Mouse (Mus musculus) telencephalon, adult 2 months (tissue): ENCODE measurements at regions not wholly inside any gene's neighbourhood (a gene's known extent, or its start where the extent isn't known, plus 50 kb on each side); places are given as distances from the start of the nearest gene placed in this dataset.

Experiments
- DNase-seq: peaks from one replicate; pipeline ENCODE4 v3.0.0-alpha.2; 2011; ENCODE audit warnings: low read depth, low spot score

DNA sequence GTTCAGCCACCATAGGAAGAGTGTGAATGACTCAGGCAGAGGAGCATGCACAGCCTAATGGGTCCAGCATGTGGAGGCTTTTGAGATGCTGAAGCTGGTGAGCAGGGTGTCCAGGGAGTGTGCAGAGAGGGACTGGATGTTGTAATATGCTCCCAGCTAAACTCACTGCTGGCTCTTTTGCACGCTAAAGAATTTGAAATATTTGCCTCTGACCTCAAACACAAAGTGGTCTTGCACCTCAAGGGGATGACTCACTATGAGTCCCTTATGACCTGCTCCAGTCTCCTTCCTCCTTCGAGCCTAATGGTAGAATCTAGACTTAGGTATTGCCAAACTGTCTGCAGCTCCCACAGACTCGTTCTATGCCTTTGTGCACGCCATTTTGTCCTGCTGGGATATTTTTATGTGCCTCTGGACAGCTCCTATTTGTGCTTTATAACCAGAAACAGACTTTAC lies 55.0 kb upstream of the Slit3 start:
- DNase-seq, result no peak

DNA sequence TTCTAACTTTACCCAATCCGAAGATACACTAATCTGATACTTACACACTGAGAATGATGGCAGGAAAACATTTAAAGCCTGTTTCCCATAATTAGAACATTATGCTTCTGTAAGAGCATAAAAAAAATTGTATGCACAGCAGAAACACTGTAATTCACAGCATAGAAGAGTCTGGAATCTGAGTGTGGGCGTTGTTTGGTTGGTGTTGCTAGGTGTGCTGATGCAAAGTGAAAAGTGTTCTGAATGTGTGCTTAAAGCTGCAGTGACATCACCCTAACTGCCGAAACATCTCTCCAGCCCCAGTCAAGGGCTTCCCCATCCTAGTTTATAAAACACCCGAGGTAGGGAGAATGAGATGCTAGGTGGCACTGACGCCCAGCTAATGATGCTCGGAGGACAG lies 63.2 kb upstream of the Slit3 start:
- peak; percentile 40 for DNase-seq

DNA sequence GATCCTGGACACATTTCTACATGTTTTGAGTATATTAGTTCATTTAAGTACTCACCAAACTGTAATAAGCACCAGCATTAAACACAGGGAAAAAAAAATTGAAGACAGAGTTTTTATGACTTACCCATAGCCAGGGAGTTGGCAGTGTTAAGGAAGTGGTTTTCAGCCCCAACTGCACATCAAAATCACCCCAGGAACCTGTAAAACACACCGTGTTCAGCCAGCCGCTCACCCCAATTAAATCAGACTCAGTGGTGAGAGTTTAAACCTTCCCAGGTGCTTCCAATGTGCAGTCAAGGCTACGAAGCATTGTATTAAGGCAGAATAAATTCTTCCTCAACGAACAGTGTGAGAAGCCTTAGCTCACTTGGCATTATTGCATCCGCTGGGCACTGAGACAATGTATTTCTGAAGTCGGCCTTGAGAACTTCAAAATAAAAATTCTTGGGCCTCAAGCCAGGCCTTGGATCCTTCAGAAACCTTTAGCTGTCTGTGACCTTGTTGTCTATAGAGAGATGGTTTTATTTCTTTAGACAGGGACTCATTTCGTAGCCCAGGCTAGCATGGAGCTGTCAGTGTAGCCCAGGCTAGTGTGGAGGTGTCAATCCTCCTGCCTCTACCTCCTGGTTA lies 65.4 kb upstream of the Slit3 start:
- no peak for DNase-seq

DNA sequence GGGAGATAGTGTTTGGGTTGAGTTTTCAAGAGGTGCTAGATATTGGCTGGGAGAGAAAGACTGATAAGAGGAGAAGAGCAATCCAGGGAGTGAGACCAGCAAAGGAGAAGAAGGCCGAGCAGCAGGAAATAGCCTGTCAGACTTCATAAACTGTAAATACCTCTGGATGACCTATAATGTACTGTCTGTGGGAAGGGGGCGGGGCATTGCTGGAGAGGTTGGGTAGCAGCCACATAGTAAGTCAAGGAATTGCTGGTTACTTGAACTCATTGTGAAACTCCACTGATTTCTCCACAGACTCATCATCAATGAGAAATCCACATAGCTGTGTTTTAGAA lies 67.4 kb upstream of the Slit3 start:
- no peak for DNase-seq

DNA sequence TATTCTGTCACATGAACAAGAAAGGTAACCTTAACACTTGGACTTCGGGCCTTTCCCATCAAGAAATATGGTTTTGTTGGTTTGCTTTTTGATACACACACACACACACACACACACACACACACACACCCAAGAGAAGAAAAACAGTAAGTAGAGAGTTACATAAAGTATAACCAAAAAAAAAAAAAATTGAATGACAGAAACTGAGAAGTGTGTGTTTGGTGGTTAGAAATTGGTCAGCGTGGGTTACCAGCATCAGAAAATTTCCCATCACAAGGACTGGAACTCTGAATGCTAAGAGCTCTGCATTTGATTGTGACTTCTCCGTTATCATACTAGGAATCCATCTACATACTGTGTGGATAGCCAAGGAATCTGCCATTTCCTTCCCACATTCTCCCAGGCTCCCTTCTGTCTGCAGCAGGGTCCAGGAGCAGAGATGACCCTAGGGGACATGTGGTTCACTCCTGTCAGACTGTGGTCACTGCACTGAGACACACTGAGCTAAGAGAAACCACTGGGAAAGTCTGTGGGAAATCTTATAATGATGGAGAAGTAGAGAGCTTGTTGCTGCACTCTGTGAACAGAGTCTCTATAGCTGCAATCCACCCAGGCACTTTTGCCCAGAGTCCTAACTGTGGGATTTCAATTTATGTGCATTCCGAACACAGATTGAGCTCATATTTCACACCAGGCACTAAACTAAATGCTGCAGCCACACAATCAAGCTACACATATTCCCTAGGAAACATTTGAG lies 68.0 kb upstream of the Slit3 start:
- DNase-seq, result no peak

DNA sequence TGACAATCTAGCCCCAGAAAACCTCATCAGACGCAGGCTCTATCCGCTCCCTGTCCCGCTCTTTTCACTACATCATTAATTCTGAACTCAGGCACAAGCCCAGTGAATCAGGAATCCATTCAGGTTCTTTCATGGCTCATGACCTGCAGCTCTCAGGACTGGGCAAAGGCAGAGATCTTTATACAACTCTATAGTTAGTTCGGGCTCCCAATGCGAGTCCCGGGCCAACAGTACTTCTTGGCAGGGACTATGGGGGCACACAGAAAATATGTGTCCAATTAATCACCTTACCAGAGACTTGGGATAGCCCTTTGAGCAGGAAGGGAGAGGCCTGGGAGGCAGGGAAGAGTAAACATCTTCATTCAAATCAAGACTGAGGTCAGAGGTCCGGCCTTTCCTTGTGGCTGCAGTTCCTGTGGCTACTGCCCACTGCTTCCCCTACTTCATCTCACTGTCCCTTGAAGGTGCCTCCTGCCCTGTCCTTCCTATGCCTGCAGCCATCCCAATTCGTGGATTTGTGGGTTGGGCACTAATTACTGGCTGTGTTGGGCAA lies 71.3 kb upstream of the Slit3 start:
- no peak for DNase-seq

DNA sequence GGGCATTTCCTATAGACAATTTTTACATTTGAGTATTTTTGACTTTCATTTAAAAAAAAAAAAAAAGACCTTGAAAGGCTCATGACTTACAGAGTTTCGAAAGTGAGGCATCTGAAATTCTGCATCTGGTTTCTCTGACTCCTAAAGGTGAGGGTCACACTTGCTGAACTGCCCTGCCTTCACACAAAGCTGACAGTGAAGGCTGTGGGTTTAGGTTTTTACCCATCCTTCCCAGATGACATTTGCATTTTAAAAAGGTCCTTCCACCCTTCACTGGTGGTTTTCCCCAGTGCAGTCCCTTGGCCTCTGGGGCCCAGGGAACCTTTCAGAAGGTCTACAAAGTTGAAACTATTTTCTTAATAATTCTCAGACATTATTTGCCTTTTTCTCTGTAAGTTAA lies 76.4 kb upstream of the Slit3 start:
- no peak for DNase-seq

DNA sequence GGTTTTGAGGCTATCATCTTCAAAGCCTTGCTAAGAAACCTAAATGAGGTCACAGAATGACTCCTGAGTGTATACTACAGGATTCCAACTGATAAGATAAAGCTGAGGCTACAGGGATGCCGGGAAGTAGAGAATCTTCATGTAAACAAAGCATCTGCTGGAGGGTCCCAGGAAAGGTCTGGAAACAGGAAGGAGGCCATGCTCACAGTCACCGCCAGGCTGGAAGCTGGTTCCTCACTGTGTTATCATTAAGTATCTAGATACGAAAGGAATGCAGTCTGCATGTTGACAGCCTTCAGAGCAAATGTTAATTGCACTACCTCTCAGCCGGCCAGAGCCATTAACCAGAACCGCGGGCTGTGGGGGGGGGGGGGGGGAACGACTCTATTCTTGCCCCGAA lies 96.6 kb upstream of the Slit3 start:
- no peak for DNase-seq

DNA sequence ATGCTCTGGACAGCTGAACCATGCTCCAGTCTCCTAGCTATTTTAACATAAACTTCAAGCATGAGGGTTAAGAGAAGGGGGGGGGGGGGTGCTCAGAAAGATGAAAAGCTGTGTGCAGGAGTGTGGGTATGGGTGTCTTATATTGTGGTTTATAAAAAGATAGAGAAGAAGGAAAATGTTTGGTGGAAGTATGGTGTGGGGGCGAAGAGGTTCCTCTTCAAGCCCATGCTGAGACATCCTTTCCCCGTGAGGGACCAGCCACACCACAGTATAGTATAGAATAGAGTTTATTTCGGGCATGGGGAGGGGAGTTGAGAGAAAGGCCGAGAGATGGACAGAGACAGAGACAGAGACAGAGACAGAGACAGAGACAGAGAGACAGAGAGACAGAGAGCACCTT lies 97.2 kb upstream of the Slit3 start:
- no peak for DNase-seq

DNA sequence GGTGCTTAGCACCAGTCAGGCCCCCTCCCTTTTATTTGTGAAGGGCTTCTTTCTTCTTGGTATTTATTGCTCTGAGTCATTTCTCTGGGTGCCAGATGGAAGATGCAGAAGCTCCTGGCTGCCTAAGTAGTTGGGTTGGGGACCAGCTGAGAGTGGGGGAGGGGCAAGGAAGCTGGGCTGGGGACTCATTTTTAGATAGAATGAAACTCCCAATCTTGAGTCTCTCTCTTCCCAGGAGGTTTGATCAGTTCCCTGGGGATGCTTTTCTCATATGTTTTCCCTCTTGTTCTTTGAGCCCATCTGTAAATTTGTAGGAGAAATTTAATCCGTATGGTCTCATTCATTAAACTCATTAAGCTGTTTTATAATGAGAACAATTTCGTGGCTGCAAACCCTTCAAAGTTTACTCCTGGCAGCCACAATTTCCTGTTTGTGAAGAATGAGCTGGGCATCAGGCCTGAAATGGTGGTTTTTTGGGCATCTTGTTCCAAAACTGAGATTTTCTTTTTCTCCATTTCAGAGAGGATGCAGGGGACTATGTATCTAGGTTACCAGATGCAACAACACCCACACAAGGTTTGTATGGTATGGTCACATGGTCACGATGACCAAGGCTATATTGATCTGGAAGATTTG lies 98.9 kb upstream of the Slit3 start:
- peak; percentile 38 for DNase-seq

DNA sequence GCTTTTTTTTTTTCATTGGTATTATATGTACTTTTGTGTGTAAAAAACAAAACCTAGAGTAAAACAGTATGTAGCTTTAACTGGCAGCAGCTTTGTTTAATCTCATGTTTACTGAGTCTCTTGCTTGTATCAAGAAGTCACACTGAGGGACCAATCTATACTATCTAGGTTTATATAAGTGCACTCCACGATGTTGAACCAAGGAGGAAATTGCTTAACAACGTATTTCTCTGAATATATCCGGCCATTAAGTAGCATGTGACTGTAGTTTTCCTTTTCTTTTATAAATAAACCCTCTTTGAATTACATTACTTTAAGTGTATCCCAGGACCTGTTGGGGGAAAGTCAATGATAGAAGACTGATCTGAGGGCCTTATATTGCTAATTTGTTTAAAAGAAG lies 104.0 kb upstream of the Slit3 start:
- DNase-seq, result no peak

DNA sequence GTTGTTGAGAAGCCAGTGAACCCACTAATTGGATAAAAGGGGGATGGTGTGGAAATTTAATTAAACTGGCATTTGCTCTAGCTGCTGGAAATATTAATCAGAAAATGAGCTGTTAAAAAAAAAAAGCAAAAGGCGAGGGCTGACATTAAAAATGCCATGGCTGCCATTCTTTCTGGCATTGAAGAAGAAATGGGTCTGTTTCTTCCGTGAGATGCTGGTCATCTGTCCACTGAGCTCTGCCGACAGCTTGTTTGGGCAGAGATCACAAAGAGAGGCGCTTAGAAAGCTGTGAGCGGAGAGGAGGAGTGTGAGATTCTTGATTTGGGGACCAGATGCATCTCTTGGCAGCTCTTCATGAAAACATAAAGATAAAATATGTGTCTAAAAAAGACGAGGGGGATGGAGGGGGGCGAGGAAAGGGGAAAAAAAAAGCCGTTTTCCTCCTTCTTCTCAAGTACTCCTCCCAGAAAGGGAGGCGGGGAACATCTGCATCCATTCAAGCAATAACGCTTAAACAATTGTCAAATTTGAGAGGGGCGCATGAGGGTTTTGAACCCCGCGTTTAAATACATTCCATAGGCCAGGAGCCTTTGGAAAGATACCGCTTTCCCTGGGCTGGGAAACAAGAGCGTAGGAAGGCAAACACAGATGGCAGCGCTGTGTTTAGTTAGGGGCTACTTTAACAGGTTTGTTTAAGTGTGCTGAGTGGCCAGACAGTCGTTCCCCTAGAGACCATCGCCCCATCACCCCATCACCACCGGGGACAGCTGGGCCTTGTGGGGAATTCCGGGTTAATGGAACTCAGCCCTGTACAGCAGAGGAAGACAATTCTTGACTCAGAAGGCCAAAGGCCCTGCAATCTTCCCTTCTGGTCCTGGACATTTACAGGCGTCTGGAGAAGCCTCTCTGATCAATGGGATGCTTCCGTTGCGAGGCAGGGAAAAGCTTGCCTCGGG lies 109.2 kb upstream of the Slit3 start:
- peak; percentile 78 for DNase-seq

DNA sequence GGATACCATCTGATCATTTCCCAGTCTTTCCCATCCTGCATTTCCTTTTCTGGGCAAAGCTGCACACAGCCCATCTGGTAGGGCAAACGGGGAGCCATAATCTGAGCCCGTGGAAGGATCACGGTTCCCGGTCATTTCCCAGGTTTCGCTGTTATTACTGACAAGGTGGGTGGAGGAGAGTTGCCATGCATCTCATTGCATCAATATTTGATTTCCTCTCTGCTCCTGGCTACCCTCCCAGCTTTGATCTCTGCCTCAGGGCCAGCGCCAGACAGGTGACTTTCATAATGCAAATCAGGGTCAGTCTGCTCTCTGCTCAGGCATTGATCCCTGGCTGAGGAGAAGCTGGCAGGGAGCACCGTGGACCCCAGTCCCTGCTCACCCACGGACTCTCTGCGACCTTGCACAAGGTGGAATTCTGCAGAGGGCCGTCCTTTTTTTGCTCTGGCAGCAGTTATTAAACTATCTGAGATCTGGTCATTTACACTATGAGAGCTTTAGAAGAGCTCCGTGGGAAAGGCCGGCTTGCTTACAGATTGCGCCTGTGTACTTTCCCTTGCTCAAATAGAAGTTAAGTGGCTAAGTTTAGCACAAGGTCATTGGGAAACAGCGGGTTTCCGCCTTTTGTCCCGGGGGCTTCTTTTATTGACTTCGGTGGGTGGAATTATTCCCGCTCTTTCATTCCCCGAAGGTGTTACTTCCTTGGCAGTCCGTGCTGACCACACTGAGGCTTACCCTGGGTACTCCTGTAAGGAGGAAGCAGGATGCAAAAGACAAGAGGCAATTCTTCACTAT lies 114.1 kb upstream of the Slit3 start:
- no peak for DNase-seq

DNA sequence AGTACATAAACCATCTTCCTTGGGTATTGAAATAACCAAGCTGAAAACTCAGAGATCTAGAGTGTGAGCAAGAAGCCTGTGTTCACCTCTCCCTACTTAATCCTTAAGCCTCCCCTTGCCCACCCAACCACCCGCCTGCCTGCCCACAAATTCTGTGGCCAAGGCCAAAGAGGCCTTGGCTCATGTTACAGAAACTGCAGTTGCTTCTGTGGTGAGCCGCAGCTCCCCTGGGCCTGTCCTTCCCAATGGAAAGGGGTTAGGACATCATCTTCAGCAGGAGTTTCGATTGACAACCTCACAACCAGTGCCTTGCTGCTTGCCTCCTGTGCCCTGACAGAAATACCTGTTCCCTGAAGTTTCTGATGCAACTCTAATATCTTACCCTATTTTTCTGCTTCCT lies 115.9 kb upstream of the Slit3 start:
- DNase-seq, result no peak

DNA sequence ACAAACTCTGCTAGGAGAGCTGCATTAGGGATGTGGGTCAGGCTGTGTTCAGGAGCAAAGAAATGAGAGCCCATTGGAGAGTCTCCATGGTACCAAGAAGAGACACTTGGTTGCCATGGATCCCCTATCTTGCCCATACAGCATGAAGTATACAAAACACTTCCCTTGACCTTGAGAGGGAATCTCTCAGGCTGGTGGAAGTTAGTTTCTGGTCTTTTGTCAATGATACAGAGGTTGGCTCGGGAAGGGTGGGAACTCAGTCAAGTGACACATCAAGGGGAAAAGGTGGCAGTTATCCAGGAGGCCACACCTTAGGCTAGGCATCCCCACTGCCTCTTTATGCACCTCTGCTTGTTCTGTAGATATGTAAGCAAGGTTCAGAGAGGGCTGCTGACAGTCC lies 116.6 kb upstream of the Slit3 start:
- DNase-seq, result no peak

DNA sequence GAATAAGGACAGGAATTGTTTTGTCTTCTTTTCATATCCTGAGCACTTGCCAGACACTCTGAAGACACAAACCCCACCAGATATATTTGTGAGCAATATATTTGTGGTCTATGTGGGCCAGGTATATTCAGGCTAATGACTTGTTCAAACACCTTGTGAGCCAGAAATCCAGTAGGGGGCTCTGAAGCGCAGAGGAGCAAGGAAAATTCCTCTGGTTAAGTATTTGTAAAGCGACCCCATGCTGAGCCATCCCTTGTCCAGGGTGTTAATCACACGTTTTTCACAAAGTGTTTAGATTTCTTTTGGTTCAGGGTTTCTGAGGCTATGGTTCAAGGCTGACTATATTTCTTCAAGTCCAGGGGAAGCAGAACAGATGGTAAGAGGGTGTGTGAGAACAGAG lies 117.1 kb upstream of the Slit3 start:
- DNase-seq, result no peak

DNA sequence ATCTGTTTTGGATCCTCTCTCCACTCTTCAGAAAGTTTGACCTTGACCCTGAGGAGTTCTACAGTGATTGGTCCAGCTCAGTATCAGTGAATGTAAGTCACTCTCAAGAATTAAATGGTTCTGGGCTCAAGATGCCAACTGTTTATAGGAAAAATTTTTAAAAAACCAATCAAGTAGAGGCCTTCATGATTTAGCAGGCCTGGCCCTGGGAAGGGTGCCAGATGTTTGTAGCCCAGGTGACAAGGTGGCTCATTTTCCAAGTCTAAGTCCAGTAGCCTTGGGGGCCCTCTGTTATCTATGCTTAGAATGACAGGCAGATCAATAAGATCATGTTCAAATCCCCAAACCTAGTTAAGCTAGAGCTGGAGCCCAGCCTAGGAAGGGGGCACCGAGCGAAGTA lies 123.1 kb upstream of the Slit3 start:
- DNase-seq, result no peak

DNA sequence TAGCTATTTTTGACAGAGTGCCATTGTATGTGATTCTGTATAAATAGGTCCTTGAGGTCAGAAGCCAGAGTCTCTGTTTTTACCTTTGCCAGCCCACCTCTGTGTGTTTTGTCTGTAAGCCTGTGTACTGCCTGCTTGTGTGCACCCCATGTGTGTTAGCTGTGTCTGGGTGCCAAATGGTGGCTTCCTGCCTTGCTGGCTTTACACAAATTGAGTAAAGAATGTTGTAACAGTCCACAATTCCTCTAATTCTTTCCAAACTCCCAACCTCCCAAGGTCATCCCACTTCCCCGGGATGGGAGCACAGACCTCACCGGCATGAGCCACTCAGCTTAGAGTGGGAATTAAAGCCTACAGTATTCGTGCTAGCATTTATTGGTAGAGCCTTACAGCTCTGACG lies 125.5 kb upstream of the Slit3 start:
- no peak for DNase-seq

DNA sequence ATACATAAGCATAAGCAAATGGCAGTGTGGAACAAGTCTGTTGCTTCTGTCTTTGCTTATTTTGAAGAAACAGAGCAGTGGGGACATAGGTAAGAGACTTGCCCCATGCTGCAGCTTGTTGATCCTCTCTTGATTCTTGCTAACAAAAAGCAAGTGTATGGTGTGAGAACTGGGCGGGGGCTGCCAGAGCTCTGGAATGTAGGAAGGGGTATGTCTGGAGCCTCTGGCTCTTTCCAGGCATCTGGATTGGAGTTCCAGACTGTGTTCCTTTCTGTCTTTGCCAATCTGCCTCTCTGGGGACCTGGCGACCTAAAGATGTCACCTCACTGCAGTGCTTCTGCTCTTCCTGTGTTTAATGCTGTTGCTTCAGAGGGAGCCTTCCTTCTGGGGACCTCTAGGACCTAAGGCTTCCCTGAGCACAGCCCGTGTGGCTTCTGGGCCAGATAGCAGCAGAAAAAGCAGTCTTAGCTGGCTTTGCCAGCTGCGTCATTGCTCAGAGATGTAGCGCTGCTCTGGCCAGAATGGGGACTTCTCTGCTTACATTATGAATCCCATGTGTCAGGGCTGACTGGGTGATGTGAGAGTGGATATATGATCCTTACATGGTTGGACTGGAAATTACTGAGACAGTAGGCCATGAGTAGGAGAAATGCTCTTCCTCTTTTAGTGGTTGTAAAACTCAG lies 138.1 kb upstream of the Slit3 start:
- DNase-seq, result no peak

DNA sequence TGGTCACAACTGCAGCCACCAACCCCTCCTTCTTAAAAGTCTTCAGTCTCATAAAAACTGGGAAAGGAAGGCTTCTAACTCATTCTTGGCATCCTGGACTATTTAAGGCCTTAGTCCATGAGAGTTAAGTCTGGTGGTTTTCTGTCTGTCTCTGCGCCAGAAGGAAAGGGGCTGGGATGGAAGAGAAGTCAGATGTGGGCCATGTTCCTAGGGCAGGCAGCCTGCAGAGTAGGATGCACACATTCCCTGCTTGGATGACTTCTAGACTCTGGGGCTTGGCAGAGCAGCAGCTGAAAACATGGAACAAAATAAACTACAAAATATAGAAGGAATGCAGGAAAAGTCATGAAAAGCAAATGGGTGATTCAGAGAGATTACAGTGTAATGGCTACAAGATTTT lies 140.8 kb upstream of the Slit3 start:
- DNase-seq, result no peak
